Mouse (Mus musculus): Measurements from ENCODE around the gene Nppb.

Gene Nppb

GRCm38 (mm10) chr4:147985205-147986132 lies at the start of gene Nppb:
Gene Nppb, plus strand, starts transcription at chr4:147985788.
- DNase-seq (ENCODE audit: low read depth in 2 of 2, low spot score in 2 of 2): no peak

GRCm38 (mm10) chr4:147935904-147936303 lies 49.7 kb upstream of the Nppb start:
- DNase-seq (ENCODE audit: low read depth in 2 of 2, low spot score in 2 of 2): no peak

- DNase-seq (ENCODE audit: low read depth in 2 of 2, low spot score in 2 of 2): peak; percentile 51 to 60
Measured at GRCm38 (mm10) chr4:147936331-147936954, 49.1 kb upstream of the Nppb start, which contains the start of gene Plod1. Gene Plod1, minus strand, starts transcription at chr4:147936767.

GRCm38 (mm10) chr4:147937021-147937420 lies 48.6 kb upstream of the Nppb start:
- DNase-seq (ENCODE audit: low read depth in 2 of 2, low spot score in 2 of 2): no peak

- DNase-seq (ENCODE audit: low read depth in 2 of 2, low spot score in 2 of 2): no peak
Measured at GRCm38 (mm10) chr4:147937486-147937885, 48.1 kb upstream of the Nppb start.

GRCm38 (mm10) chr4:147938148-147939096 lies 47.2 kb upstream of the Nppb start:
- DNase-seq (ENCODE audit: low read depth in 2 of 2, low spot score in 2 of 2): no peak

GRCm38 (mm10) chr4:147940111-147940510 lies 45.5 kb upstream of the Nppb start:
- DNase-seq (ENCODE audit: low read depth in 2 of 2, low spot score in 2 of 2): no peak

- DNase-seq (ENCODE audit: low read depth in 2 of 2, low spot score in 2 of 2): peak; percentile 72 to 81
Measured at GRCm38 (mm10) chr4:147940576-147941044, 45.0 kb upstream of the Nppb start, which contains the start of gene 2510039O18Rik. Gene 2510039O18Rik, plus strand, starts transcription at chr4:147940895.

GRCm38 (mm10) chr4:147941045-147942020 lies 44.3 kb upstream of the Nppb start:
- DNase-seq (ENCODE audit: low read depth in 2 of 2, low spot score in 2 of 2): peak; percentile 7 to 25

- no peak for DNase-seq (ENCODE audit: low read depth in 2 of 2, low spot score in 2 of 2)
Measured at GRCm38 (mm10) chr4:147943005-147943404, 42.6 kb upstream of the Nppb start.

- DNase-seq (ENCODE audit: low read depth in 2 of 2, low spot score in 2 of 2): no peak
Measured at GRCm38 (mm10) chr4:147947511-147947910, 38.1 kb upstream of the Nppb start.

GRCm38 (mm10) chr4:147953590-147953989 lies 32.0 kb upstream of the Nppb start:
- peak in 1 of 2 experiments; percentile 39 for DNase-seq (ENCODE audit: low read depth in 2 of 2, low spot score in 2 of 2)

GRCm38 (mm10) chr4:147957141-147957540 lies 28.4 kb upstream of the Nppb start:
- DNase-seq (ENCODE audit: low read depth in 2 of 2, low spot score in 2 of 2): no peak

GRCm38 (mm10) chr4:147959881-147960831 lies 25.4 kb upstream of the Nppb start:
- DNase-seq (ENCODE audit: low read depth in 2 of 2, low spot score in 2 of 2): peak; percentile 21 to 49

GRCm38 (mm10) chr4:147962781-147963180 lies 22.8 kb upstream of the Nppb start:
- DNase-seq (ENCODE audit: low read depth in 2 of 2, low spot score in 2 of 2): no peak

GRCm38 (mm10) chr4:147963623-147964022 lies 22.0 kb upstream of the Nppb start:
- no peak for DNase-seq (ENCODE audit: low read depth in 2 of 2, low spot score in 2 of 2)

GRCm38 (mm10) chr4:147965712-147966111 lies 19.9 kb upstream of the Nppb start:
- DNase-seq (ENCODE audit: low read depth in 2 of 2, low spot score in 2 of 2): no peak

- DNase-seq (ENCODE audit: low read depth in 2 of 2, low spot score in 2 of 2): no peak
Measured at GRCm38 (mm10) chr4:147968816-147969215, 16.8 kb upstream of the Nppb start.

Data from CD8-positive naive resting alpha-beta T cell, adult 2 months (primary cell).